Comparison of ENCODE assay signal across 8 mouse cellular contexts in genomic region chr6:147268143-147268790, GRCm38 (mm10). TPM values are rescaled to one million over a fixed set of nuclear protein-coding genes. Genes with fewer than 3 reads are reported as not detected.
DNase-seq lines count a peak whose midpoint lies in the region; ATAC-seq and TF ChIP-seq lines count a peak whose summit lies in the region.

No protein-coding gene starts in this region.

- WGBS in midbrain, embryonic 15.5 days, result 7% methylated on average over 19 of the region's 19 CpGs

- peaks cover 16% of the 10 kb centered on the region for H3K4me1 ChIP-seq in midbrain, embryonic 15.5 days

- no peaks in the 10 kb centered on the region for H3K36me3 ChIP-seq in midbrain, embryonic 15.5 days (replicated peaks)

- peak overlapping the region; percentile 26 for H3K4me2 ChIP-seq in midbrain, embryonic 15.5 days

- peaks cover 58% of the 10 kb centered on the region for H3K27me3 ChIP-seq in midbrain, embryonic 15.5 days (replicated peaks)

- no peak overlapping the region for H3K9ac ChIP-seq in midbrain, embryonic 15.5 days

- H3K4me3 ChIP-seq in midbrain, embryonic 15.5 days, result no peak overlapping the region

- intact Hi-C loops in heart, postnatal 14 days (cut with DNase I), result loop anchor here (10.0 kb wide), 1 partner anchor 687 kb away; no protein-coding TSS in a partner anchor

- no peaks in the 10 kb centered on the region for H3K9me3 ChIP-seq in midbrain, embryonic 15.5 days

- TF ChIP-seq POLR2A in brain, embryonic 14.5 days (IDR thresholded peaks at IDR 0.05; ENCODE audit: borderline replicate concordance, extremely low read depth, insufficient read depth, insufficient read length, poor library complexity, severe bottlenecking), result no peak

- no peak overlapping the region for H3K27ac ChIP-seq in midbrain, embryonic 15.5 days

- peak; percentile 38 for DNase-seq in kidney, postnatal 14 days
- no peak for DNase-seq in kidney, postnatal 25 days
- DNase-seq in brain, embryonic 14.5 days (ENCODE audit: low read depth), result peak; percentile 9
- DNase-seq in heart, postnatal 14 days, result peak; percentile 13 to 43
- no peak for DNase-seq in layer of hippocampus, postnatal 36 days
- DNase-seq in spleen, postnatal 10 days (ENCODE audit: low spot score in 2 of 2), result no peak
- no peak for DNase-seq in frontal cortex, postnatal 10 days (ENCODE audit: low spot score in 2 of 2)

- no peak for ATAC-seq in midbrain, embryonic 15.5 days (replicated peaks)

- TF ChIP-seq CTCF in brain, embryonic 14.5 days (IDR thresholded peaks at IDR 0.05; ENCODE audit: borderline replicate concordance, extremely low read depth, insufficient read depth, insufficient read length), result no peak

RNA-seq across cellular contexts. Expression of gene Pthlh, which starts 4.3 kb away (rescaled TPM):
- 1.6 and 3.2 TPM in 2 replicates for polyA plus RNA-seq in brain, embryonic 14.5 days (2012; rRNA removed)
- 1 to 10 TPM in 1 of 2 experiments, under 1 TPM in 1; 0.88 to 1.1 TPM for total RNA-seq in heart, postnatal 14 days (2021)
- 0.79 and 1.1 TPM in 2 replicates for polyA plus RNA-seq in midbrain, embryonic 15.5 days (2015; fragmentation: Nextera tagmentation; extraction: Ambion mirVana)
- 1 to 10 TPM; 2.7 TPM for total RNA-seq in layer of hippocampus, postnatal 36 days (2021)

Comparison
In these comparisons a context has a peak if more than half of its experiments do, and no peak if none do; other contexts are left out.
1. DNase-seq: peak in kidney, postnatal 14 days (single experiment), brain, embryonic 14.5 days (single experiment) and heart, postnatal 14 days (2 of 2); none in kidney, postnatal 25 days (0 of 2), layer of hippocampus, postnatal 36 days (0 of 2), spleen, postnatal 10 days (0 of 2) and frontal cortex, postnatal 10 days (0 of 2).